Mouse (Mus musculus): ENCODE data around the gene Meox1.

The Meox1 gene

DNA sequence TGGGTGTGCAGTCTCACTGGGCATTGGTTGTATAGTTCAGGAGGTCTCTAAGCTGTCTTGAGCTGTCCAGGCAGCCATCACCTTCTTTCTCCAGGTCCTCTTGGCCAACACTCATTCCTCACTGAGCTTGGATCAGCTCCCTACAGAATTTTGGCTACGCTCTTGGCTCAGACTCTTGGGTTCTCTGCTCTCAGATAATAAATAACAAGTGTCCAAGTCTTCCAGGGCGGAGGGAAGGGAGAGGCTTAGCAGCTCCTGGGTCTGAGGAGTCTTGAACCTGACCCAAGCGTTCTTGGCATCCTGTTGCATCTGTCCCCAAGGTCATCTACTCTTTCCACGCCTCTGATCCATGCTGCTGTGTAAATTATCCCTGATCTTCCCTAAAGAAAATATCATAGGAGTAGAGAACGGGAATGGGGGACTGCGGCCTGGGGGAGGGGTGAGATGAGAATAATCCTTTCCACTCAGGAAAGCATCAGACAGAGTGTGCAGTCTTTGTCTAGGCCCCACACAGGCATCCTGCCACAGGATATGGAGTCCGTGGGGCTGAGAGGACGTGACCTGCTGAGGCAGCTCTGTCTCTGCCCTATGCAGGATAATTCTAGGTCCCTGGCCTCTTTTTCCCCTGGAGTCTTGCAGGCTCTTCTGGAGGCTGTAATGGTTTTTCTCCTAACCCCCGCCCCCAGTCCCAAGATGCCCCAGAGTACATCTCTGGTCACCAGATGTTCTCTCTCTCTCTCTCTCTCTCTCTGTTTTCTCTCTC lies 38.0 kb downstream of the Meox1 start:
- no peak for DNase-seq (ENCODE audit: extremely low spot score, low spot score)

DNA sequence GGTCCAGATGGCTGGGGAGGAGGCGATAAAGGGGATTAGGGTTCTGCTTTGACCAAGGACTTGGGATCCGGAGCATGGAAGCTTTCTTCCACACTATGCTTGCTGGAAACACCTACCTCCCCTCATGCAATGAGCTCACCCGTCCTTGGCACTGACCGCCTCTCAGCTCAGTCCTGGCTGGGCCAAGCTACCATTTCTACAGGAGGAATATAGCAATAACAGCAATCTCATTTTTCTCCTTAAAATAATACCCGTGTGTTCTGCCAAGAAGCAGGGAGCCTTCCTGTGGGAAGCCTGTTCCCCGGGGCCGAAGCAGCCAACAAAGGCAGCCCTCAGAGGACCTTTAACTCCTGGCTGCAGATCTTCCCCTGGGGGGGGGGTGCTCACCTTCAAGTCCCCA lies 43.1 kb downstream of the Meox1 start:
- no peak for DNase-seq (ENCODE audit: extremely low spot score, low spot score)

DNA sequence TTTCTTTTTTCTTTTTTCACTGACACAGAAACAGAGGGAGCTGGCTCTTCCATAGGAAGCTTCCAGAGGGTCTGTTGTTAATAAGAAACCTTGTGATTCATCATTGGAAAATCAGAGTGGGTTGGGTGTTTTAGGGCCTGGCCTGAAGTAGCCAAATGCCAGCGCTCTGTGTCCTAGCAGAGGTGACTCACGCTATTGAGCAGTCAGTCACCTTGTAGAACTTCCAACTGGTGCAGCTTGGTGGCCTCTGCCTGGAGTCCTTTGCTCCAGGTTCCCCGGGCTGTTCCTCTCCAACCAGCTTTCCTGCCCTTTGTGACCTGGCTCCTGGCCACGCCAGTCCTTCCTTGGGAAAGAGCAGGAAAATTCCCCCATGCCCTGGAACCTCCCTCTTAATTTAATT lies 44.9 kb downstream of the Meox1 start:
- no peak for DNase-seq (ENCODE audit: extremely low spot score, low spot score)

DNA sequence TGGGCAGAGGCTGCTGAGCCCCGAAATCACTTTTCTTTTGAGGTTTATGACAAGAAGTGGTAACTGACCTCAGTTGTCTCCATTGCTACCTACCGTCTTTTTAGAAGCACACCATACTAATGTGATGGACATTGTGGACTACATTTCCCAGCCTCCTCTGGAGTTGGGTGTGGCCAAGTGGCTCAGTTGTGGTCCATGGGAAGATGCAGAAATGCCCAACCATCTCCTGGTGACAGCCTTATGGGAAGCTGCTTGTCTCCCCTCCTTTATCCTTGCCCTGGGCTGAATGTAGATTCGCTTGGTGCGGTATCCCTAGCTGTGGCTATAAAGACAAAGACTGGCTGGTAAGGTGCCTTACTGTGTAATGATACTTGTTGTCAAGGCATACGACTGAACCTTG lies 46.7 kb downstream of the Meox1 start:
- no peak for DNase-seq (ENCODE audit: extremely low spot score, low spot score)

DNA sequence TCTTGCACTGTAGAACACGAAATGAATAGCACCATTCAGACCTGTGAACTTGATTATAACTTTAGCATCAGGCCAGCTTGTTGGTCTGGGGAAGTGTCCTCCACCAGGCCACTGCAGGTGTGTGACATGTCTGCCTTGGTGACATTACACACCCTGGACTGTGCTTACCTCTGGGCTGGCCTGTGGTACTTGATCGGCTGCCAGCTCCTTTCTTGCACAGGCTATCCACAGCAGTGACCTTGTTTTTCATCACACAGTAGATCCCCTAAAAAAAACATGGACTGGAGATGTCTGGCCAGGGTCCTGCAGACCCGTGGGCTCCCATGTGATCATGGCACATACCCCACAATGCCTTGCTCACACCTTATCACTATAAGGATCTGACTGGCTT lies 51.4 kb downstream of the Meox1 start:
- no peak for DNase-seq (ENCODE audit: extremely low spot score, low spot score)

DNA sequence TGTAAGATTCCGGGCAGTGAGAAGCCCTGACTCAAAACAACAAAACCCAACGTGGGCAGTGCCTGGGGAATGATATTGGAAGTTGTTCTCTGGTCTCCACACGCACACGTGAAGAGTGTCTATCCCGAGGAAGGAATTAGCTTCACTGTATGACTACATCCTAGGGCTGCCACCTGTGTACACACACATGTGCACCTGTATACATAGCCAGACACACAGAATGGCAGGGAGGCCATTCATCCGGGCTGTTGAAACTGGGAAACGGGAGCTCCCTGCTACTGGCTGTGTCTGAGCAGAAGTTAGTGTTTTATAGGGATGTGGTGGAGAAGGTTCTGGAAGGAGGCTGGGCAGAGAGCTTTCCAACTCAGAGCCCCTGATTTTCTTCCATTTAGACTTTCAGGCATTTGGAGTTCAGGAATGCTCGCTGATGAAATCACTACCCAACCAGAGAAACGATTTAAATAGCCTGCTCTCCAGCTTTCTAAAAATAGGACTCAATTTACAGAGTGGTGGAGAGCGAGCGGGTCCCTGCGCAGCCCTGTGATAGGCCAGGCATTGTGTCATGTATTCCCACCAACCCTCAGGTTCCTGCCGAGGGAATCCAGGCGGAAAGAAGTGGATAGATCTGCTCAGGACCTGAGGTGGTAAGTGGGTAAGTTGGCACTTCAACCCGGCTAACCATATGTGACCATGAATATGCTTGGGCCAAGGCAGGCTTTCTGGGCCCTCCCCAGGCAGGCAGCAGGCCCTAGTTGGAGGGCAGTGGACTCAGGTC lies 52.0 kb downstream of the Meox1 start:
- DNase-seq (ENCODE audit: extremely low spot score, low spot score): no peak

DNA sequence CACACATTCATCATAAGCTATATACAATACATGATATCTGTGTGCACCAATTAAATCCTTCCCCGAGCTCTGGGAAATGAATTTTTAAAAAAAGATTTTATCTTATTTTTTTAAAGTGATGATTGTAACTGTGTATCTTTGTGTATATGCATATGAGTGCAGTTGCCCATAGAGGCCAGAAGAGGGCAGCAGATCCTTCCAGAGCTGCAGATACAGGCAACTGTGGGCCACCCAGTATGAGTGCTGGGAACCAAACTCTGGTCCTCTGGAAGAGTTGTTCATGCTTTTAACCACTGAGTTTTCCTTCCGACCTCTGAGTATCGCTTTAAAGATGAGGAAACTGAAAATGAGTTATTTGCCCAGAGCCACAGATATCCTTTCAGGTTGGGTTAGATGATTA lies 53.8 kb downstream of the Meox1 start:
- DNase-seq (ENCODE audit: extremely low spot score, low spot score): no peak

DNA sequence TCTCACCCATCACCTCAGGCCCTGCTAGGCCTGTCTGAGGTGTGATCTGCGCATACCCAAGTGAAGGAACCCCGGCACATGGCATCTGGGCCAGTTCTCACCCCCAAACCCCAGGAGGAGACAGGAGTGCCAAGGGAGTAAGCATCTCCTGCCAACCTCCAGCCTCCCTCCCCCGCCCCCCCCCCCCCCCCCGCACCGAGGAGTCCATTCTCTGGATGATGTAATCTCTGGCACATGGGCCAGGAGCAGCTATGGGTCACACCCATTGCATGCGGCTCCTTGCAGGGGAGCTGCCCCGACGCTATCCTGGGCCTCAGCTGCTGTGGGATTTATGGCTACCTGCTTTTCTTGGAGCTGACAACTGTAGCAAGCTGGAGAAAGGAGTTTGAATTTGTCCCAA lies 54.7 kb downstream of the Meox1 start:
- DNase-seq (ENCODE audit: extremely low spot score, low spot score): no peak

DNA sequence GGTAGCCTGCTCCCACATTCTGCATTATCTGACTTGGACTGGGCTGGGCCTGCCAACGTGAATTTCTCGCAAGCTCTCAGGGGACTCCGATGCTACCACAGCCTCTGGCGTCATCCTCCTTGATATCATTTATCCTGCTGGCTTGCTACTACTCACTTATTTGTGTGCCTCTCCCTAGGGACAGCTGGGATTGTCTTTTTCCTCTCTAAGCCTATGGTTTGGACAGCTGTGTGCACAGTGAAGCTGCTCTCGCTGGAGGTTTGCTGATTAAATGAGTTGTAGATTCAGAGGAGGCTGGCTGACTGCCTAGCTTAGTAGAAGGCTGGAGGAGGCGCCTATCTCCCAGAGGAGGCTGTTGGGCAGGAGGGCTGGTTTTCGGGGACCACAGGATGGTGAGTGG lies 62.2 kb downstream of the Meox1 start:
- DNase-seq (ENCODE audit: extremely low spot score, low spot score): no peak

DNA sequence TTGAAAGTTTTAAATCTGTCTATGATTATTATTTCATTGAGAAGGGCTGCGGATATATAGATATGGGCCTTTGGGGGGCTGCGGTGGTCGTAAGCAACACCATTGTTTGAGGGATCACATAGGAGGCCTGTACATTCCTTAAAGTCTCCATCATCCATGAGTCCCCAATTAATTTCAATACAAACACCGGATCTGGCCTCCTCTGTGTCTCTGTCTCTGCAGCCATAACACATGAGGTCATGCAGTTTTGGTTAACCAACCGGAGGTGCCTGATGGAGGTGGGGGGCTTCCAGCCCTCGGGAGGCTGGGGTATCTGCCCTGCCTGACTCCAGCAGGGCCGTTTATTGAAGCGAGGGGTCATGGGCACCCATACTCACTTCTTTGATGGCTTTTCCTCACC lies 63.6 kb downstream of the Meox1 start:
- peak; percentile 24 for DNase-seq (ENCODE audit: extremely low spot score, low spot score)

DNA sequence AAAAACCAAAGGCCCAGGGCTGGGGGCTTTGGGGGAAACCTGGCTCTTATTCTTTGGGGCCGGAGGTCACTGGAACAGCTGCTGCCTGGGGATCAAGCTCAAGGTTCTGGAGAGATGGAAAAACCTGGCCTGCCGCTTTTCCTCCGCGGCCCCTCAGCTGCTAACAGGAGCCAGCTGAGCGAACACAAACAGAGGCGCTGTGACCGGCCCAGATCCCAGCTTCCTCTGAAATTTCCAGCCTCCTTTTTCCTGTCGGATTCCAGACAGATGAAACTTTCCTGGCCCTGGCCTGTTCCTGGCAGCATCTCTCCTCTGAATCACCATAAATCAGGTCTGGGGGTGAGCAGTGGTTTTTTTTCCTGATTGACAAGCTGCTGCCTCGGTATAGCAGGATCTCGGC lies 64.1 kb downstream of the Meox1 start:
- DNase-seq (ENCODE audit: extremely low spot score, low spot score): peak; percentile 60

DNA sequence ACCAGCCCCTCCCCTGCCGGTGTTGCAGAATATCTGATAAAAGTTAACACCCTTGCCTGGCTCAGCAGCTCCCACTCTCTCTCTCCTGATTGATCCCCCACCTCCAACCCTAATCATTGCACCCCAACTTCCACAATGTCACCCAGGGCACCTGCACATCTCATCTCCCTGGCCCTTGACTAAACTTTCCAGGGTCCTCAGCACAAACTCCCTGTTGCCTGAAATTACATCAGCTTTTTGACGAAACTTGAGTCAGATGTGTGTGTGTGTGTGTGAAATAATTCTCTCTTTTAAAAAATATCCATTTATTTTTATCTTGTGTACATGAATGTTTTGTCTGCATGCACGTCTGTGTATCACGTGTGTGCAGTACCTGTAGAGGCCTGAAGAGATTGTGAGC lies 65.5 kb downstream of the Meox1 start:
- no peak for DNase-seq (ENCODE audit: extremely low spot score, low spot score)
